Mouse (Mus musculus) C2C12 (cell line): ENCODE measurements at regions not wholly inside any gene's neighbourhood (a gene's known extent, or its start where the extent isn't known, plus 50 kb on each side); places are given as distances from the start of the nearest gene placed in this dataset.

Source experiments
- H3K27me3 ChIP-seq: one replicate; pipeline ENCODE4 v1.6.1; 2011; ENCODE audit not compliant: control insufficient read depth, insufficient read depth, insufficient read length
- H3K36me3 ChIP-seq: one replicate; pipeline ENCODE4 v1.6.1; 2011; ENCODE audit not compliant: control insufficient read depth, insufficient read depth
- H3K4me3 ChIP-seq: one replicate; pipeline ENCODE4 v1.5.1; 2011; ENCODE audit warnings: mild to moderate bottlenecking, control low read depth; ENCODE audit not compliant: poor library complexity, insufficient read depth, severe bottlenecking
- H3K79me2 ChIP-seq: one replicate; pipeline ENCODE4 v1.6.1; 2011; ENCODE audit not compliant: control insufficient read depth, insufficient read depth
- H3K79me3 ChIP-seq: one replicate; pipeline ENCODE4 v1.6.1; 2011; ENCODE audit warnings: low read depth, control low read depth
- H3ac ChIP-seq: one replicate; pipeline ENCODE3; 2011; ENCODE audit warnings: low read depth; ENCODE audit not compliant: control insufficient read depth, insufficient read length
- CEBPB ChIP-seq: IDR thresholded peaks from one replicate; pipeline ENCODE4 v1.6.1; 2011; ENCODE audit warnings: low read depth, mild to moderate bottlenecking, control low read depth, moderate library complexity
- CTCF ChIP-seq: IDR thresholded peaks from one replicate; pipeline ENCODE4 v1.5.1; 2011; ENCODE audit not compliant: control insufficient read depth, insufficient read depth, insufficient read length
- FOSL1 ChIP-seq: IDR thresholded peaks from one replicate; pipeline ENCODE4 v1.8.0; 2011; ENCODE audit warnings: mild to moderate bottlenecking, low read length; ENCODE audit not compliant: poor library complexity, insufficient read depth, severe bottlenecking
- MAX ChIP-seq: IDR thresholded peaks from one replicate; pipeline ENCODE4 v1.6.1; 2011; ENCODE audit warnings: mild to moderate bottlenecking, control low read depth
- MYOD1 ChIP-seq: IDR thresholded peaks from one replicate; pipeline ENCODE4 v1.6.1; 2011; ENCODE audit warnings: low read depth; ENCODE audit not compliant: control insufficient read depth, insufficient read length
- MYOG ChIP-seq: IDR thresholded peaks from one replicate; pipeline ENCODE4 v1.6.1; 2011; ENCODE audit not compliant: control insufficient read depth, insufficient read length; ENCODE audit errors: extremely low read depth
- USF1 ChIP-seq: IDR thresholded peaks from one replicate; pipeline ENCODE4 v1.6.1; 2011; ENCODE audit warnings: low read depth, mild to moderate bottlenecking, control low read depth, moderate library complexity

DNA sequence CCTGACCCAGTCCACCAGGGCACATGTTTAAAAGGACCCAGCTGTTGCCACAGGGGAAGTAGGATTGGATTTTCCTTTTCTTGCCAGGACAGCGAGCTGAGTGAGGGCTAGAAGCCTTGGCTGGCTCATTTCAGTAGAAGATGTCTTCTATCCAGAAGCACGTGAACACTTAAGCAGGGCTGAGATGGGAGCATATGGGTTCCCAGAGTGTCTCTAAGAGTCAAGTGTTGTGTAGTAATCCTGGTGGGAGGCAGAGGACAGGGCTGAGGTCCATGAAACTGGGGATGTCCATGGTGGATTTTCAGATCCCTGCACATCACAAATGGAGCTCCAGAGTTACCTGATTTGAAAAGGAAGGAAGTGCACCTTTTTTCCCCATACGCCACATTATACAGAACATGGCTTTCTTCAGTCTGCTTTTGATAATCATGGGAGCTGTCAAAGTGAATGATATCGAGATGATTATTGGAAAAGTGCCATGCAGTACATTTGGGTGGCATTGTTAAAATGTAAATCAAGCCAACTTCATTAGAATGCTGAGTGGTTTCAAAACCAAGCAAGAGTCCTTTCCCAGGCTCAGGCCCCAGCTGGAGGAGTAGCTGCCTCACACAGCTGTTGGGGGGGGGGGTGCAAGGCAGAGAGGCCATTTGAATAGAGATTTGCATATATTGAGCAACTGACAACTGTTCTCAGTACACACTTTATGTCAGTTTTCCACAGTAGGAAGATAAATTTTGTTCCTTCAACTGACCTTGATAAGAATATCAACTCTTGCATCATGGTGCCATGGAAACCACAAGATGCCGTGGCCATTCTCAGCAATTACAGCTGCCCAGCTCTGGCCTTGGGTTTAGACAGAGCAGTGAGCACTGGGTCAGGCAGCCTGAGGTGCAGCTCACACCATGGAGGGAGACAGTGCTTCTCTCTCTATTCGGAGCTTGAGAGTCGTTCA is 81.7 kb downstream of the Slc35b3 start:
- Histone ChIP-seq H3K4me3 (no peak overlapping the region), H3K79me3 (no peaks in the 10 kb centered on the region), H3K36me3 (no peaks in the 10 kb centered on the region), H3K79me2 (no peaks in the 10 kb centered on the region), H3K27me3 (no peaks in the 10 kb centered on the region), H3ac (no peak overlapping the region)
- no peak for TF ChIP-seq MYOG
- no peak for TF ChIP-seq FOSL1
- no peak for TF ChIP-seq MYOD1
- TF ChIP-seq CTCF: no peak
- TF ChIP-seq USF1: no peak
- TF ChIP-seq MAX: no peak
- no peak for TF ChIP-seq CEBPB

DNA sequence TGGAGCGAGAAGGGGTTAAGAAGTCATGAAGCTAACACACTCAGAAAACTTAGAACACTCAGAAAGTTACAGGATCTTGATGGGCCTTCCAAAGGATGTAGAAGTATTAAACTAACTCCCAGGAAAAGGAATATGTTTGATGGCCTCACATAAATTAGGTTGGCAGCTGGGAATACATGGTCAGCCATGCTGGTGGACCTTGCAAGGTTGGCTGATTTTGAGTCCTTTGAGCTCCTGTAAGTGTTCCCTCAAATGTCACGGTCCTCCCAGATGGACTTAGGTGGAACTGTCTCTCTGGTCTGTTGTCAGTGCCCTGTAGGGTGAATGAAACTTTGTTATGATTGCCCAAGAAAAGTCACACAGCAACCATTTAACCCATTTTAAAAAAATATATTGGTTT is 84.8 kb downstream of the Slc35b3 start:
- TF ChIP-seq MYOG (no peak), FOSL1 (no peak), USF1 (no peak), CEBPB (no peak), MAX (no peak), CTCF (no peak), MYOD1 (no peak)
- Histone ChIP-seq H3K79me3 (no peaks in the 10 kb centered on the region), H3K27me3 (no peaks in the 10 kb centered on the region), H3K79me2 (no peaks in the 10 kb centered on the region), H3K4me3 (no peak overlapping the region), H3ac (no peak overlapping the region), H3K36me3 (no peaks in the 10 kb centered on the region)

DNA sequence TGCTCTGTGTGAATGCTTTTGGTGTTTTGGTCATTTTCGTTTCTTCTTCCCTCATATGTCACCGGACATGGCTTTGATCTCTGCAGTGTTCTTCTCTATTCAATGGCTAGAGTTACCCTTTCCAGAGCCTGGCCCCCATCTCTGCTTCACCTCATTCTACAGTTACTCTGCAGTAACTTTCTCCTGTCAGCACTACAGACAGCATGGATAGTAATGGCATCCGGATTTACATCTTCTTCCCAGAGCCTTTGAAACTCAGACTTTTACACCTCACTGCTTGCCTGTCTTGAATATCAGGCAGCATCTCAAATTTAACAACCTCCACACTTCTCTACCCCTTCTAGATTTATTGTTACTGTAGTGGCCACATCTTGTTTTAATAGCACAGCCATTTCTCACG is 96.7 kb downstream of the Slc35b3 start:
- no peak overlapping the region for H3K4me3 ChIP-seq
- no peak overlapping the region for H3ac ChIP-seq
- TF ChIP-seq USF1 (no peak), FOSL1 (no peak), MYOD1 (no peak), CEBPB (no peak), MAX (no peak), MYOG (no peak), CTCF (no peak)
- H3K27me3 ChIP-seq: no peaks in the 10 kb centered on the region
- no peaks in the 10 kb centered on the region for H3K79me3 ChIP-seq
- no peaks in the 10 kb centered on the region for H3K79me2 ChIP-seq
- no peaks in the 10 kb centered on the region for H3K36me3 ChIP-seq

DNA sequence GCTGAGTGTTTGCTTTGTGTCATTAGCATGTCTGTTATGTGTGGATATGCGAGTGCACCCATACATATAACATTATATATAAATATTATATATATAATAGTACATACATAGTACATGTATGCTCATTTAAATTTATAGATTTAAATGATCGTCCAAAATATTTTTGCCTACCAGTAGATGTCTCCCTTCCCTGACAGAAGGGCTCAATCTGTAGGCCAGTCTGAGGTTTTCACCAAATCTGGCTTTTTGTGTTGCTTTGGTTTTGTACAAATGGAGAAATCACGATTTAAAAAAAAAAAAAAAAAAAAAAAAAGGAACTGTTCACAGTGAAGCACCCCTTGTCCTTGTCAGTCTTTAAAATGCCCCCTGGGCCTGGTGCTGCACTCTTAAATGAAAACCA is 104.9 kb downstream of the Slc35b3 start:
- no peak for TF ChIP-seq MAX
- TF ChIP-seq CEBPB: no peak
- TF ChIP-seq CTCF: no peak
- TF ChIP-seq FOSL1: no peak
- no peak for TF ChIP-seq MYOD1
- no peak for TF ChIP-seq MYOG
- no peak for TF ChIP-seq USF1
- no peak overlapping the region for H3ac ChIP-seq
- H3K4me3 ChIP-seq: no peak overlapping the region
- H3K36me3 ChIP-seq: no peaks in the 10 kb centered on the region
- H3K27me3 ChIP-seq: no peaks in the 10 kb centered on the region
- no peaks in the 10 kb centered on the region for H3K79me2 ChIP-seq
- no peaks in the 10 kb centered on the region for H3K79me3 ChIP-seq

DNA sequence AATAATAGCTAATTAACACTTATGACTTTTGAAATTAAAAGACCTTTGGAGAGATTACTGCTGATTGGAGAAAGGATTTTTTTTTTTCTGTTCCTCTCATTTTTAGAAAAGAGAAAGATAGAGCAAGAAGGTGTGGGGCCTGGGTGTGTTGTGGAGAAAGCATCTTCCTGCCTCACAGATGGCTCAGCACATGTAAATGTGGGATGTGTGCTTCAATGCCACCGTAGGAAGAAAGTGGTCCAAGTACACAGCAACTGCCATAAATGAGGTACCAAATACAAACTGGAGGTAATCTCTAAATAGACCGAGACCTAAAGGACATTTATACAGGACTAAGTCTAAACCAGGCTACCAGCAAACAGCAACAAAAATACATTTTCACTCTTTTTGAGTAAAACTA is 105.7 kb downstream of the Slc35b3 start:
- TF ChIP-seq CTCF (no peak), MYOD1 (no peak), MYOG (no peak), USF1 (no peak), MAX (no peak), CEBPB (no peak), FOSL1 (no peak)
- no peaks in the 10 kb centered on the region for H3K79me3 ChIP-seq
- H3K36me3 ChIP-seq: no peaks in the 10 kb centered on the region
- no peak overlapping the region for H3K4me3 ChIP-seq
- no peaks in the 10 kb centered on the region for H3K27me3 ChIP-seq
- H3ac ChIP-seq: no peak overlapping the region
- H3K79me2 ChIP-seq: no peaks in the 10 kb centered on the region
